Mouse (Mus musculus): ENCODE measurements at regions not wholly inside any gene's neighbourhood (a gene's known extent, or its start where the extent isn't known, plus 50 kb on each side); places are given as distances from the start of the nearest gene placed in this dataset.

GRCm38 (mm10) chr15:5347674-5348073 is 103.7 kb upstream of the Ptger4 start:
- TF ChIP-seq CTCF (IDR thresholded peaks at IDR 0.05; ENCODE audit: low read depth, low read length) (no peak), POLR2A (IDR thresholded peaks at IDR 0.05; ENCODE audit: borderline replicate concordance, low read depth, low read length) (no peak)

Data from bone marrow macrophage, adult 2 months (primary cell).